Mouse (Mus musculus) olfactory bulb, adult 2 months (tissue): ENCODE data around the gene Slit3. TPM values are rescaled to one million over a fixed set of nuclear protein-coding genes. Genes with fewer than 3 reads are reported as not detected.

Experiments
- H3K27ac ChIP-seq: fragments of 200-500 bp; 2 replicates; pipeline ENCODE4 v1.5.1; 2012; ENCODE audit warnings: low read depth, low read length; ENCODE audit not compliant: insufficient read depth
- H3K4me1 ChIP-seq: fragments of 200-500 bp; 2 replicates; pipeline ENCODE4 v1.6.1; 2012; ENCODE audit warnings: low read length; ENCODE audit not compliant: control insufficient read depth, insufficient read depth
- H3K4me3 ChIP-seq: fragments of 200-500 bp; 2 replicates; pipeline ENCODE4 v1.5.1; 2012; ENCODE audit warnings: mild to moderate bottlenecking, low read depth, low read length, moderate library complexity; ENCODE audit not compliant: insufficient read depth
- CTCF ChIP-seq: fragments of 200-500 bp; IDR thresholded peaks from 2 replicates; pipeline ENCODE4 v1.5.1; 2012; ENCODE audit warnings: low read depth, mild to moderate bottlenecking, low read length, moderate library complexity; ENCODE audit not compliant: insufficient read depth
- POLR2A ChIP-seq: fragments of 200-500 bp; IDR thresholded peaks from 2 replicates; pipeline ENCODE4 v1.6.1; 2012; ENCODE audit warnings: mild to moderate bottlenecking, low read depth, low read length, moderate library complexity; ENCODE audit not compliant: insufficient read depth
- WGBS: fragments of 180-500 bp; shearing (Covaris S2); methylation state at CpG from one replicate; pipeline ENCODE4 v1.1.7; 2018; 5-methylcytosine and 5-hydroxymethylcytosine counted together
- polyA plus RNA-seq: library from polyadenylated mRNA; stranded (reverse); fragments of >200 nt; gene quantifications from 2 replicates; pipeline ENCODE4 v1.2.4, GENCODE M21; 2012; ENCODE audit warnings: low replicate concordance; ENCODE audit not compliant: missing spikeins, insufficient read depth, insufficient read length

Slit3 gene
- polyA plus RNA-seq, 1 experiment = not detected

- H3K4me3 ChIP-seq = no peak overlapping the region
- 89% methylated on average over 14 of the region's 14 CpGs for WGBS
- no peak overlapping the region for H3K27ac ChIP-seq
- H3K4me1 ChIP-seq = 0 out of 2 replicates have a peak, but pooled peaks cover 3% of the 10 kb centered on the region
- TF ChIP-seq POLR2A = no peak
- no peak for TF ChIP-seq CTCF
Observed at GRCm38 (mm10) chr11:35210728-35211682, 90.0 kb downstream of the Slit3 start.

GRCm38 (mm10) chr11:35224025-35224424, 103.0 kb downstream of the Slit3 start:
- WGBS = 13% methylated on average over 4 of the region's 4 CpGs
- TF ChIP-seq CTCF (no peak), POLR2A (no peak)
- Histone ChIP-seq H3K4me1 (peaks cover 4% of the 10 kb centered on the region), H3K27ac (no peak overlapping the region), H3K4me3 (no peak overlapping the region)

- 60% methylated on average over 10 of the region's 10 CpGs for WGBS
- TF ChIP-seq POLR2A (no peak), CTCF (no peak)
- Histone ChIP-seq H3K4me3 (no peak overlapping the region), H3K4me1 (0 out of 2 replicates have a peak, but pooled peaks cover 2% of the 10 kb centered on the region), H3K27ac (no peak overlapping the region)
Observed at GRCm38 (mm10) chr11:35231361-35232090, 110.5 kb downstream of the Slit3 start.

- TF ChIP-seq CTCF (no peak), POLR2A (no peak)
- Histone ChIP-seq H3K4me3 (no peak overlapping the region), H3K27ac (no peak overlapping the region), H3K4me1 (0 out of 2 replicates have a peak, but pooled peaks cover 2% of the 10 kb centered on the region)
- 79% methylated on average over 4 of the region's 4 CpGs for WGBS
Observed at GRCm38 (mm10) chr11:35232321-35232720, 111.3 kb downstream of the Slit3 start.

- Histone ChIP-seq H3K4me3 (no peak overlapping the region), H3K4me1 (0 out of 2 replicates have a peak, but pooled peaks cover 4% of the 10 kb centered on the region), H3K27ac (no peak overlapping the region)
- TF ChIP-seq CTCF (no peak), POLR2A (no peak)
- WGBS = 90% methylated on average over 7 of the region's 7 CpGs
Observed at GRCm38 (mm10) chr11:35241379-35241778, 120.4 kb downstream of the Slit3 start.

- peaks cover 6% of the 10 kb centered on the region; the same call in 1 of the 2 replicates for H3K4me1 ChIP-seq
- no peak overlapping the region for H3K4me3 ChIP-seq
- no peak overlapping the region for H3K27ac ChIP-seq
- TF ChIP-seq CTCF (no peak), POLR2A (no peak)
- 83% methylated on average over 9 of the region's 9 CpGs for WGBS
Observed at GRCm38 (mm10) chr11:35243597-35243996, 122.6 kb downstream of the Slit3 start.

GRCm38 (mm10) chr11:35244526-35244925, 123.5 kb downstream of the Slit3 start:
- Histone ChIP-seq H3K4me3 (no peak overlapping the region), H3K4me1 (peaks cover 2% of the 10 kb centered on the region; the same call in 1 of the 2 replicates), H3K27ac (no peak overlapping the region)
- 77% methylated on average over 7 of the region's 7 CpGs for WGBS
- no peak for TF ChIP-seq POLR2A
- TF ChIP-seq CTCF = no peak

- Histone ChIP-seq H3K4me3 (no peak overlapping the region), H3K27ac (no peak overlapping the region), H3K4me1 (peaks cover 2% of the 10 kb centered on the region)
- WGBS = 56% methylated on average over 3 of the region's 3 CpGs
- TF ChIP-seq POLR2A (no peak), CTCF (no peak)
Observed at GRCm38 (mm10) chr11:35246623-35247022, 125.6 kb downstream of the Slit3 start.

- Histone ChIP-seq H3K4me1 (peaks cover 2% of the 10 kb centered on the region), H3K4me3 (no peak overlapping the region), H3K27ac (no peak overlapping the region)
- 91% methylated on average over 5 of the region's 5 CpGs for WGBS
- TF ChIP-seq CTCF (no peak), POLR2A (no peak)
Observed at GRCm38 (mm10) chr11:35248088-35248487, 127.1 kb downstream of the Slit3 start.

- H3K27ac ChIP-seq = no peak overlapping the region
- H3K4me1 ChIP-seq = peaks cover 2% of the 10 kb centered on the region
- TF ChIP-seq CTCF = no peak
- TF ChIP-seq POLR2A = no peak
- H3K4me3 ChIP-seq = no peak overlapping the region
- WGBS = 29% methylated on average over 4 of the region's 4 CpGs
Observed at GRCm38 (mm10) chr11:35250871-35251418, 129.9 kb downstream of the Slit3 start.
